Mouse (Mus musculus): Measurements from ENCODE around the gene Vmn2r7.
"Not testable (repeated sequence)": the region's sequence is repeated elsewhere in the genome, so short reads cannot be mapped to it uniquely, and the experiment has no call there.

The Vmn2r7 gene

GRCm38 (mm10) chr3:64844665-64845064, at the start of gene Vmn2r7:
Vmn2r7 (minus strand) TSS chr3:64844765.
- not testable (repeated sequence) for DNase-seq (ENCODE audit: low read depth in 1 of 2, low spot score in 2 of 2)

GRCm38 (mm10) chr3:64889725-64890124, 45.2 kb upstream of the Vmn2r7 start:
- no peak for DNase-seq (ENCODE audit: low read depth in 1 of 2, low spot score in 2 of 2)

- DNase-seq (ENCODE audit: low read depth in 1 of 2, low spot score in 2 of 2), result no peak
Observed at GRCm38 (mm10) chr3:64878199-64878977, 33.8 kb upstream of the Vmn2r7 start.

GRCm38 (mm10) chr3:64876669-64877068, 32.1 kb upstream of the Vmn2r7 start:
- DNase-seq (ENCODE audit: low read depth in 1 of 2, low spot score in 2 of 2), result no peak

GRCm38 (mm10) chr3:64842881-64843280, 1.7 kb downstream of the Vmn2r7 start:
- DNase-seq (ENCODE audit: low read depth in 1 of 2, low spot score in 2 of 2), result no peak

GRCm38 (mm10) chr3:64842299-64842698, 2.3 kb downstream of the Vmn2r7 start:
- no peak for DNase-seq (ENCODE audit: low read depth in 1 of 2, low spot score in 2 of 2)

GRCm38 (mm10) chr3:64831134-64831533, 13.4 kb downstream of the Vmn2r7 start:
- DNase-seq (ENCODE audit: low read depth in 1 of 2, low spot score in 2 of 2), result no peak

- DNase-seq (ENCODE audit: low read depth in 1 of 2, low spot score in 2 of 2), result no peak
Observed at GRCm38 (mm10) chr3:64791245-64791591, 53.3 kb downstream of the Vmn2r7 start.

- no peak for DNase-seq (ENCODE audit: low read depth in 1 of 2, low spot score in 2 of 2)
Observed at GRCm38 (mm10) chr3:64790509-64791244, 53.9 kb downstream of the Vmn2r7 start.

DNA sequence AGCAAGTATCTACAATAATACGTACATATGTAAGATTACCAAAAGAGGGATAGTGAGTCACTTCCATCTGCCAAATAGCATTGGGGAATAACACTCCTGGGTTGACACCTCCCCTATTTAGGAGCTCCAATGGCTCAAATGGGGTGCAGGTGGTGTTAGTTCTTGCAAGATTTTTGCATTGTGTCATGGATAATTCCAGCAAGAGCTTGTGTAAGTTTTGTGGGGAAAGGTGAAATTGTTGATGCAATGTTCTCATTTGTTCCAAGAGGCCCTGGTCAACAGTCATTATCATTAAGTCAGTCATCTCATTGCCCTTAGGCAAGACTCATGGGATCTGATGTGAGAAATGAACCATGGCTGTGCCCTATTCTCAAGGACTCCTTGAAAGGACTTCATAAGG, 61.7 kb downstream of the Vmn2r7 start:
- no peak for DNase-seq (ENCODE audit: low read depth in 1 of 2, low spot score in 2 of 2)

DNA sequence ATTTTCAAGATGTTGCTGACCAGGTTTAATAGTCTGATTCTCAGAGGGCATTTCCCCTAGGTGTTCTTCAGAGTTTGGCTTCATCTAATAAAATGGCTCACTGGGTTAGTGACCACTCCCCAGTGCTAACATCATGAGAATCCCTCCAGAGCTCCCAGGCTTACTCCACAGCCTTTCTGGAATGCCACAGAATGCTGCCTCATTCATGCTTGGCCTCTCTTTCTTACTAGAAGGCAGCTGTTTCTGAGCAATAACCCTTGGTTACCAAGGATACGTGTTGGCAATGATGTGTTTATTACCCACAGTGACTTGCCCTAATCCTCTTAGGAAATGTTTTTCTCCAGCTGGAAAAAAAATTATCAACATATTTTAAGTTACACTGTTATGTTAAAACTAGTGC, 72.4 kb downstream of the Vmn2r7 start:
- no peak for DNase-seq (ENCODE audit: low read depth in 1 of 2, low spot score in 2 of 2)

DNA sequence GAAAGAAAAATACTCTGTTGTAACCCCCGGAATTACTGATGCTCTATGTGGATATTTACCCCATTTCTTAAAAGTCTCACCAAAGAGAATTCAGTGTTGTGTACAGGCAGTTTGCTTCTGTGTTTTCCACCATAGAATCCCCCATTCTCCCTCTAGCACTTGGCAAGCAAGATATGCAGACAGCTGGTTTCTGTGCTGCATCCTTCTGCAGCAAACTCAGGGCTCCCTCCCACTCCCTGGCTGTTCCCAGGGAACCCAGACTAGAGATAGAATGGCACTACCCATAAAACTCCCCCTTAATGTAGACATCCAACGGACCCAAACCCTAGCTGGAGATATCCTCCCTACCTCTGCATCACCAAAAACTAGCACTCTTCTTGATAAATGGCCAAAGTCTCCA, 88.4 kb downstream of the Vmn2r7 start:
- DNase-seq (ENCODE audit: low read depth in 1 of 2, low spot score in 2 of 2), result no peak

DNA sequence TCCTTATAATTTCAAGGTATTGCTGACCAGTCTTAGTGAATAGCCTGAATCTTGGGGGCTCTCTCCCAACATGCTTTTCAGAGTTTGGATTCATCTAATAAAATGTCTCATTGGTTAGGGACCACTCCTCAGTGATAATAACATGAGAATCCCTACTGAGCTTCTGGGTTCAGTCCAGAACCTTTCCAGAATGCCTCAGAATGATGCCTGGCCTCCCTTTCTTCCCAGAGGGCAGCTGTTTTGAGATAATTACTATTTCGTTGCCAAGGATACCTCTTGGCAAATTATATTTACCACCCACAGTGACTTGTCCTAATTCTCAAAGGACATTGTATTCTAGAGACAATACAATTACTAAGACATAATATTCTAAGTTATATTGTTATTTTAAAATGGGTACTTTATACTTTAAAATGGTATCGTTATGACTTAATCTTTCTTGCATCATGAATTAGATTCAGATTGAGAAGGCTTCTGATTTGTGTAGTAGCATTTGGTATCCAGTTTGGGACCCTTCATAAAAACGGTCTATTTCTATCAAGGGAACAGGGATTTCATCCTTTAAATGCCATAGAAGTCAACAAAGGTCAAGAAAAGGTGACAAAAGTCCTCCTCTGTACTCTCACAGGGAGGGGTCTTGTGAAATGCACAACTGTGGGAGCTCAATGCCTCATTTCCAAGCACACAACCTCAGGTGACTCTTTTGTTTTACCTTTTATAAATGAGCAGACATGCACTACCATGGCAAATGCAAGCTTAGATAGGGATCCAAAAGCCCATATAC, 117.2 kb downstream of the Vmn2r7 start:
- DNase-seq (ENCODE audit: low read depth in 1 of 2, low spot score in 2 of 2), result not testable (repeated sequence)

GRCm38 (mm10) chr3:64725736-64726135, 118.8 kb downstream of the Vmn2r7 start:
- not testable (repeated sequence) for DNase-seq (ENCODE audit: low read depth in 1 of 2, low spot score in 2 of 2)

DNA sequence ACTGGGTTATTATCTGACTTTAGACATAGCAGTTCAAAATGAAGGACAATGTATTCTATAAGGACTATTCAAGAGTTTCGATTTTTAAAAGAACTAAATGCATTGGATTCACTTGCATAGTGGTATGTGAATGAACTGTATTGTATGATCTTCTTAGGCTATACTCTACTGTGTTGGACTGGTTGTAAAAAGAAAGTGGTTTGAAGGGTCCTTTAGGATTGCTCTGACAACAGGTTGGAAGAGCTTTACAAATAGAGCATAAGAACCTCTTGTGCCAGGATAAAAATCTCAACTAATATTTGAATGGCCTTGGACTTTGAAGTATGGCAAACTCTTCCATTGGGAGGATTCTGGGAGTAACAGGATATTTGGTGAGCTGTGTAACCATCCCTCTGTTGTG, 168.5 kb downstream of the Vmn2r7 start:
- DNase-seq (ENCODE audit: low read depth in 1 of 2, low spot score in 2 of 2), result not testable (repeated sequence)

All from monocyte, adult 2 months (primary cell).